Mouse (Mus musculus): ENCODE data around the gene Gm826.

The Gm826 gene

DNA sequence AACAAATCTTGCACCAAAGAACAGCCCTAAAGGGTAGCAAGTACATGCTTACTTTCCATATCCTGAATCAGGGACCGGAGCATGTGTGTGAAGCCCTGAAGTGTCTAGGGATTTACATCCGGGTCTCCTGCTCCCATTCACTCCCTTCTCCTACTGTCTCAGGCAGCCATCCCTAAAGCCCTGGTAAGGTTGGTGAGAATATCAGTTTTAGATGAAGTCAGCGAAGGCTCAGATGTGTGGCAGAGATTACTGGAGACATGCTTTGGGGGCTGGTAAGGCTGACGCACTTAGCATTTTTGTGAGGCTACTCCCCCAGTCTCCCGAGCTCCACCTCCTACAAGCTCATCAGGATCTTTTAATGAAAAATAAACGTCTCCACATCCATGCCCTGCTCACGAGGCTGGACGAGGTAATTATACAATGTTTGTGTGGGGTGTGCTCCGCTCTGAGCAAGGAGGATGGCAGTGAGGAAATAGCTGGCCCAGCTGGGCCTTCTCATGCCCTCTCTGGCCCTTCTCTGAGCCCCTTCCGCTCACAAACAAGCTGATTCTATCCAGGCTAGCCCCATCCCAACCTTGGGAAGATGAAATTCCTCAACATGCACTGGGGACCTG lies 45.3 kb downstream of the Gm826 start:
- in situ Hi-C loops (cut with MboI, MseI): no loop called here

DNA sequence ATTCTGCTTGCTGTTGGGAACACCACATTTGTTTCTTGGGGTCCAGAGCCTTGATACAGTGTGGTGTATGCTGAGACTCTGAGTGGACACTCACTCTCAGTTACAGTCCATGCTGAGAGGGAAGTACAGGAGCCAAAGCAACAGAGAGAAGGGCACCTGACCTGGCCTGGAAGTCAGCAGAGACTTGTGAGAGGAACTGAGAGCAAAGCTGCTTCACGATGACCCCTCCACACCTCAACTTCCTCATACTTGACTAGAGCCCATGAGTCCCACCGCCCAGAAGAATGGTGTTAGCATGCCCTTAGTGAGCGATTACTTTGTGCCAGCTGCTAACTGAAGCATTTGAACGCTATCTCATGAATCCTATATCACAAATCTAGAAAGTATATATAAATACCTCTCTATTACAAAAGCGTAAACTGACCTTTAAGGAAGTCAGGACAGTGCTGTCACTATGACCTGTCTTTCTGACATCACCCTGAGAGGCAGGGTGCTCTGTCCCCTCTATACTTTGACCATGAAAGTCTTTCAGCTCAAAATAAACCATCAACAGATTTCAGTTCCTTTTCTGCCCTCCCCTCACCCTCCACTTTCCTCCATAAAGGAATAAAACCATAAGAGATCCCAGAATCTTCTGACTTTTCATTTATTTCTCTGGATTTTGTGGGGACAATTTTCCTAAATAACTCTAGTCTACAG lies 57.9 kb downstream of the Gm826 start:
- in situ Hi-C loops (cut with MboI, MseI): no loop called here

DNA sequence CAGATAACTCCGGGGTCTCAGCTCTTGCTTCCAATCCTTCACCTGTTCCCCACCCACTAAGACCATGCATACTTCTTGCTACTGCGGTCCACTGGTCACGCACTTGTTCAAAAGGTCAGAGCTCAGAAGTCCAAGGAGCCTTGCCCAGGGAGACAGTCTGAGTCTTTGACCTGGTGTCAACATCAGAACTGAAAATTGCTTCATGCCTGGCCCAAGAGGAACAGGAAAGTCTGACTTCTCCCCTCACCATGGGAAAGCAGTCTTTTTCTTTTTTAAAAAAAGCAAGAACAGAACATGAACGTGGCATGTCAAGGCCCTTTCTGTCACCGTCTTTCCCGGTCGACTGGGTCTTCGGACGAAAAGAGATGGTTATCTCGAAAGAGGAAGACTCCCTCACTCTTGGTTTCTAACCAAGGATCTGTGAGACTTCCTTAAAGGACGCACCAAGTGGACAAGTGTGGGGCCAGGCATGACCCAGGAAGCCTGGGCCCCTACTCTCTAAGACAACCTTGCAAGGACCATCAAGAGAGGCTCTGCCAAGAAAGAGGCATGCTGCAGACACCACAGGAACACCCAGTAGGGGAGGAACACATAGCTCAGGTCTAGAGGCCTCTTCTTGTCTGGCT lies 66.0 kb downstream of the Gm826 start:
- in situ Hi-C loops (cut with MboI, MseI): no loop called here

DNA sequence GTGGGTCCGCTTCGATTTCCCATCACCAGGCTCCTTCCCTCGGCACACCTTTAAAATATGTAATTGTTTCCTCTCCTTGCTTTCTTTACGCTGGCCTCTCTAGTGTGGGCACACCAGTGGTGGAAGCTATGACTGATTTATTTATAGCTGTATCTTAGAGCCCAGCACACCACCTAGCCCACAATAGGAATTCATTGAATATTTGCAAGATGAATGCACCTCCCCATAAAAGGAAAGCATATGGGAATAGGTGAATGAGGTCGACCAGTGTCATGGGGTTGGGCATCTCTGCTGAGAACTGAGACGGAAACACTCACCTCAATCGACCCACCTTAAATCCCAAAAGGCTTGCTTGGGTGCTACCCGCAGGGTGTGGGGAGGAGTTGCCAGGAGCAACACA lies 70.1 kb downstream of the Gm826 start:
- in situ Hi-C loops (cut with MboI, MseI): no loop called here

GRCm38 (mm10) chr2:160261538-160261937 lies 72.4 kb downstream of the Gm826 start:
- in situ Hi-C loops (cut with MboI, MseI): no loop called here
